Mouse (Mus musculus): ENCODE data around the gene Cyp39a1.
A peak's percentile ranks its signal among the peaks of the same experiment; 100 is the strongest.

DNA sequence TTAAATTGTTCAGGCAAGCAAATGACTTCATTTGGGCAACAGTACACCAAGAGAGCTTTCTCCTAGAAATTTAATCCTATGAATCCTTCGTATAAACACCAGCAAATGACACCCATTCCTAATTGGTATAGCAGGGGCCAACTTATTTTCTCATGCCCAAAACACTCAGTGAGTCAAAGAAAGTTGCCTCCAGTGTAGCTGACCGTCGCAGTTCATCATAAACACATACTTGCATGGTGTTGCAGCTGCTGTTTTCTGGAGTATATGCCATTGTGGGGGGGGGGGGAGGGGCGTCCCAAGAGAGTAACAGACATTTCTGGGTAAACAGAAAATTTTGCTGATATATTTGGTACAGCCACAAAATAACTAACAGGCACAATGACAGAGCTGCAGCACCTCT, 67.0 kb downstream of the Cyp39a1 start:
- TF ChIP-seq CTCF (IDR thresholded peaks at IDR 0.05) = no peak
- TF ChIP-seq EP300 (IDR thresholded peaks at IDR 0.05) = 0 out of 2 replicates have a peak, but pooled peaks have one; percentile 30
